Mouse (Mus musculus) spleen, postnatal 14 days (tissue): ENCODE results near the gene Usf2.
"Not testable (repeated sequence)": the region's sequence is repeated elsewhere in the genome, so short reads cannot be mapped to it uniquely, and the experiment has no call there.

Experiments used
- DNase-seq, 2 experiments: peaks; one replicate each; pipeline ENCODE4 v3.0.0; 2021 to 2022; ENCODE audit warnings: low spot score in 2 of 2

The Usf2 gene

DNA sequence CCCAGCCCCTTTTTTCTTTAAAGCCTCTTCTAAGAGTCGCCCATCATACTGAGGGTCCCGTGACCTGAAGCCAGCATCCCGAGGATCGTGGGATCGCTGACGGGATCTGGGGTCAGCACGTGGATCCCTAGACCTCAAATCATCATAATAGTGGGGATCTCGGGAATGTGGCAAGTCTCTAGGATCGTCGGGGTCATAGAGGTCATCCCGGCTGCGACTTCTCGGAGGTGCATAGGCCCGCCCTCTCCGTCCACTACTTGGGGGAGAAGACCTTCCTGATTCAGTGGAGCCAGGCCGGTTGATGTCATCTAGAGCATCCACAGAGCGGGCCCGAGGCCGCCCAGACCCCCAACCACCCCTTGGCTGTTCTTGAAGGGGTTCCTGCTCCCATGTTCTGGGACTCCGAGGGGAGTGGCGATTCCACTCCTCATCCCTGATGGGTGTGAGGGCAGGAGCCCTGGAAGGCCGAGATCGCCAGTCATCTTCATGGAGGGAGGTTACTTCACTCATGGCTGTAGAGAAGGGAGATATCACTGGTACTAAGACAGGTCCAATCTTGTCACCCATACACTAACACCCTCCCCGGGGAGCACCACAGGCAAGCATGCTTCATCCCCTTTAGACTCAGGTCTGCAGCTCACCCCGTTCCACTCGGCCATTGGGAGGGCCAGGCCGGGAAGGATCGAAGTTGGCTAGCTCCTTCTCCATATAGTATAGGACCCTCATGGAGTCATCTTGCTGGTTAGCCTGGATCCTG lies 1.7 kb upstream of the Usf2 start:
- DNase-seq, result no peak

DNA sequence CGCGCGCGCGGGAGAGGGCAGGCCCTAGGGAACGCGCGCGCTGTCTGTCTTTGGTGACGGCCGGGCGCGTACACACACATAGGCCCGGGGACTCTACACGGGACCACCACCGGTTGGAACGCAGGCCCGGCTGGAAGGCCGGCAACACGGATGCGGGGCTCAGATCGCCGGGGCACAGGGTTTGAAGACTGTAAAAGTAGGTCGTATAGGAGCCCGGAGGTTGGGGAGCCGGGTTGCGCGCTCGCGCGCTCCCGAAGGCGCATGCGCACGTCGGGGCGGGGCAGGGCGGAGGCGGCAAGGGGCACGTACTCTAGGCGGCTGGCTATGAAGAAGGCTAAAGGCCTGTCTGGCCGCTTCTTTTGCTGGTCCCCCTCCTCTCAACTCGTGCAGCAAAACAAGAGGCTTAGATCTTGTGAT lies 772 bp upstream of the Usf2 start:
- DNase-seq, result peak; percentile 88 to 89

DNA sequence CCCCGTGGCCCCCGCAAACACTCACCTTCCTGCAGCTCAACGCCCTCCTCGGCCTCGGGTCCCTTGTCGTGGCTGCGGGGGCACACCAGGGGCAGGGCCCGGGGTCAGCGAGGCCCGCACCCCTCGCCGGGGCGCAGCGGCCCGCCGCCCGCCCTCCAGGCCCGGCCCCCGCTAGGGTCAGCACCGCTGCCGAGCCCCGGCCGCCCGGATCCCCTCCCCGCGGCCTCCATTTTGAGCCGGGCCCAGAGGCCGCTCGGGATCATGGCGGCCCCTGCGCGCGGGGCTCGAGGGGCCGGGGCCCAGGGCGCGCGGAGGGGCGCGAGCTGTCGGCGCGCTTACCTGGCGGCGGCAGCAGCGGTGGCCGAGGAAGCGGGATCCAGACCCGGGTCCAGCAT lies 249 bp downstream of the Usf2 start:
- DNase-seq, result peak in 1 of 2 experiments; percentile 25

DNA sequence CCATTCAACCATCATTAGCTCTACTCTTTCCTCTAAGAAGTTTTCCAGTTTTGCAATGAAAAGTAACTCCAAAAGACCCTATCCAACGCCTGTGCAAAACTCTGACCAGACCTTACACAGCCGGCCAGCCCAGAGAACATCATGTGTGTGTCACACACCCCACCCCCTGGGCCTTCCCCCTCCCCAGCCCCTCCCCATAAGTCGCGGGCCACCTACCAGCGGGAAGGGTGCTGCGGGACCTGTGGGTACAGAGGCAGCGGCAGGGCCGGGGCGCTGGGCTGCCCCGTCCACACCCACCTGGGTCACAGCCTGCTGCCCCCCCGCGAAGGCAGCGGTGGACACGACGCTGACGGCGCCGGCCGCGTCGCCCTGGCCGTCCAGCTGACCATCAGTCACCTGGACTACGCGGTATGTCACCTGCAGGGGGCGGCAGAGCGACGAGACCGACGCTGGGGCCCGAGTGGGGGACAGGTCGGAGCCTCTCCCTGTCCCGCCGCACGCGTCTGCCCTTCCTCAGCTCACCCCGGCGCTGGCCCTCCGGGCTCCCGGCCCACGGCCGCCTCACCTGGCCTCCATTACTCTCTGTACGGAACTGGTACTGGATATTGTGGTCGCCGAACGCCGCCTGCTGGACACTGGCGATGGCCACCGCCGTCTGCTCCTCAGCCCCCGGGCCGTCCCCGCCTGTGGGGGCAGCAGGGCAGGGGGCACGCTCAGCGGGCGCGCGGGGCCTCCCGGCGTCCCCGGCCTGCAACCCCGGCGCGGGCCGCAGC lies 833 bp downstream of the Usf2 start:
- DNase-seq, result peak; percentile 79 to 84

DNA sequence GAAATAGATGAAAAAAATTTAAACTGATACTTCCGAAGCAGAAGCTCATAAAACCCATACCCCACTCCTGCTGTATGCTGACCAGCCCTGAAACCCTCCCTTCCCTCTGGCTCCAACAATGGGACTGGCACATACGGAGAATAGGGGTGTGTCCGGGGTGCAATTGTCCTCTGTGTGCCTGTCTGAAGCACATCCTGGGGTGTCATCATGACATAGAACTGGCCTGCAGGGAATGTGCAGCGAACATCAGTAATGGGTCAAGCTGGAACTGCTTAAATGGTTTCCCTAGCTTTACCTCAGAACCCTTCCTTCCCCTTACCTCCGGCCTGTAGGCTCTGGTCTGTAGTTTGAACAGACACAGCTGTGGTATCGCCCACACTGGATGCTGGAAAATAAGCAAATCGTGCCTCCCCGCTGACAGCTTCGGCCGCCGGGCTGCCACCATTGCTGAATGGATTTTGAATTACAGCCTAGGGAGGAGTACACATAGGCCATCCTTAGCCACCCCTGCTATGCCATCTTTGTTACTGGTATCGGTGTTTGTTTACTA lies 1.6 kb downstream of the Usf2 start:
- DNase-seq, result no peak

DNA sequence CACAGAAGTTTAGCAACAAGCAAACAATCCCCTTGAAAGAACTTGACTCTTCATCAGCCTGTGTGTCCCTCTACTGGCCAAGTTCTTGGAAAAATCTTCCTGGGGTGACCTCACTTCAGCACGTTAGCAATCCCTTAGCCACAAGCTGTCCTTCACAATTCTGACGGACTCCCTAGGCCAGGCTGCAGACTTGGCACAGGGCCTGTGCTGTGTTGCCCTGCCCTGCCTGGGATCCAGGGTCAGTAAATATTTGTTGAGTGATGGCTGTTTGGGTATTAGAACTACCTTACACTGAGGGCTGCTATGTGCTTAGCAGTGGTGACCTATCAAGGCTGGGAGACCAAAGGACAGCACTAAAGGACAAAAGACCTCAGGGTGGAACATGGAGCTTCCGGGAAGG lies 2.6 kb downstream of the Usf2 start:
- DNase-seq, result no peak

DNA sequence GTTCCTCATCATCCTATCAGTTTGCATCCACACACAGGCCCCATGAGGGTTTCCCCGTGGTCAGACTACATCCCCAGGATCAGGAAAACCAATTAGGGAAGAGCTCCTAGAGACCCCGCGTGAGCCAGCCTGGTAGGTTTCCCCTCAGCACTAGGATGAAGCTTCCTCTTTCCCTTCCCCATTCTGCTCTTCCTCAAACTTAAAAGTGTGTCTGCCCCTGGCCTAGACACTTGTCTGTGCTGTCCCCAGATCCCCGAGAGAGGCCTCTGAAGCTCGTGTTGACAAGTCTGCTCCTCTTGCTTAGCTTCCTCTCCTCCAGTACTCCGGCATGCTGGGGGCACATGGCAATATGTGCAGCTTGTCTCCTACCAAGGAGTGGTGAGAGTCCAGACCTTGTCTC lies 3.1 kb downstream of the Usf2 start:
- DNase-seq, result no peak

DNA sequence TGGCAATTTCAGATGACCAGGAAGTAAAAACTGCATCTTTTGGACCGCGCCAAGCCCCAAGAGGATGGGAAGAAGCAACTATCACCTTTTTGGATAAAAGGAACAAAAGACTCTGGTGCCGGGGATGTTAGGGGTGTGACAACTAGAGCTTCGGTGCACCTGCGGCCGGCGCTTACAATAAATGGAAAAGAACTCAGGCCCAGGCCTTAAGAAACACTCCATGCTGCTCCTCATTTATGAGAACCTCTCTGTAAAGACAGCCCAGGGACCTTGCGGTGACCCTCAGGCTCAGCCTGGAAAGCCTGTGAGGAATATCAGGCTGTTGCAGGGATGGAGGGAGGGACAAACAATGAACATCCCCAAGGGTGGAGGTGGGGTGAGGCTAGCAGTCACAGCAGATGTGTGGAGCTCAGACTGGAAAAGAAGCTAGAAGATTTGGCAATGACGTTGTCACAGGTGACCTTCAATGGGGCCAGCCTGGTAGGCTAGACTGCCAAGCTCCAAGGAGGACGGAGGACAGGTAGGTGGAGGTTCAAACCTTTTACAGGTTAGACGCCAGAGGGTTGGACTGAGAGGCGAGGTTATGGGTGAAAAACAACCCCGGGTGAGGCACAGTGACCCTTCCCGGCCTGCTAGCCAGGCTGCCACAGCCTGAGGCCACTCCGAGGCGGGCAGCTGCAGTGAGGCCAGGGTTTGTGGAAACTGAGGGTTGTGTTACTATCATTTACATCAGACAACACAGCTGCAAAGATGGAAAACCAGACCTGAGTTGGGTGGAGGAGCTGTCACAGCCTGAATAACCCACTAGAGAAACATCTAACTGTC lies 4.0 kb downstream of the Usf2 start:
- DNase-seq, result no peak

DNA sequence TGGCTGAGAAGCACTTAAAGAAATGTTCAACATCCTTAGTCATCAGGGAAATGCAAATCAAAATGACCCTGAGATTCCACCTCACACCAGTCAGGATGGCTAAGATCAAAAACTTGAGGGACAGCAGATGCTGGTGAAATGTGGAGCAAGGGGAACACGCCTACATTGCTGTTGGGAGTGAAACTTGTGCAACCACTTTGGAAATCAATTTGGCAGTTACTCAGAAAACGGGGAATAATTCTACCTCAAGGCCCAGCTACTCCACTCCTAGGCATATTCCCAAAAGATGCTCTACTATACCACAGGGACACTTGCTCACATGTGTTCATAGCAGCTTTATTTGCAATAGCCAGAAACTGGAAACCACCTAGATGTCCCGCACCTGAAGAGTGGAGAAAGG lies 6.7 kb downstream of the Usf2 start:
- not testable (repeated sequence) for DNase-seq

DNA sequence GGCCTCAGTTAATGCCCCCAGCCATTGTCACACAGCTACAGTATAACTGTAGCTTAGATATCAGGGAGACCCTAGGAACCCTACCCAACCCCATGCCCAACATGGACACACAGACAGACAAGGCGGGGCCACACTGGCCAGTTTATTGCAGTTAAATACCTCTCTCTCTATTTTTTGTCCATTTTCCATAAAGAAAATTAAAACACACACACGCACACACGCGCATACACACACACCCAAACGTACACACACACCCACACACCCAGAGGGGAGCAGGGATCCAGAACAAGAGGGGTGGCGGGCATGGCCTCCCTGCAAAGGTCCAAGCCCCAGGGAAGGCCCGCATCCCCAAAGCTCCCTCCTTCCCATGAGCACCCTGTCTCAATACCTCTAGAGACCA lies 10.7 kb downstream of the Usf2 start:
- DNase-seq, result no peak

DNA sequence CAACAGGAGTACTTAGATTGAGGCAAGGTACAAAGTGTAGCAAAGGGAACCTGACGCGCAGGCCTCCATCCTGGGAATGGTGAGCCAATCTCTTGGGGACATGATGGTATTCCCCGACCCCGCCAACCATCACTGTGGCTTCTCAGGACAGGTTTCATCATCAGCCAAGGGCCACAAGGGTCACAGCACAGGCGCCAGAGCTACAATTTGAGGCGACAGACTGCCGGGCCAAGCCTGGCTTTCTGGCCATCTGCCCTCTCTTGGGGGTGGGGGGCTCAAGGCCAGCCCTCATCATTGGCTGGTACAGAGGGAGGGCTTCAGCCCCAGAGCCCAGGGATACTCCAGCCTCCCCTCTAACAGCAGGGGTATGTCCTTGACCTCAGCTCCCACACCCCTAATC lies 11.1 kb downstream of the Usf2 start:
- DNase-seq, result not testable (repeated sequence)

DNA sequence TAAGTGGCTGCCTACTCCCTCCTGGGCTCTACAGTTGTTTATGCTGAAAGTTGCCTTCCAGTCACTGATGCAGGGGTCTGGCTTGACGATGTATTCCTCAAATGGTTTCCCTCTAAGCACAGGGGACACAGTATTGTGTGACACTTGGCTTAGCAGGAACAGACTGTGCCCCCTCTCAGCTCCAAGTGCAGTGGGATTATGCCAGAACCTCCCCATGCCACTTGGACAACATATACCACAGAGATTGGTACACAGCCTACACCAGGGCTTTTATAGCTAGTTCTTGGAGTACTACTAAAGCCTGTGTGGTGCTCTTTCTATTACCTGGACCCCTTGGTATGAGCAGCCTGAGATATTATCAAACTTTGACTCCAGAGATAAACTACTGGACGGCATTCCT lies 11.9 kb downstream of the Usf2 start:
- DNase-seq, result not testable (repeated sequence)

DNA sequence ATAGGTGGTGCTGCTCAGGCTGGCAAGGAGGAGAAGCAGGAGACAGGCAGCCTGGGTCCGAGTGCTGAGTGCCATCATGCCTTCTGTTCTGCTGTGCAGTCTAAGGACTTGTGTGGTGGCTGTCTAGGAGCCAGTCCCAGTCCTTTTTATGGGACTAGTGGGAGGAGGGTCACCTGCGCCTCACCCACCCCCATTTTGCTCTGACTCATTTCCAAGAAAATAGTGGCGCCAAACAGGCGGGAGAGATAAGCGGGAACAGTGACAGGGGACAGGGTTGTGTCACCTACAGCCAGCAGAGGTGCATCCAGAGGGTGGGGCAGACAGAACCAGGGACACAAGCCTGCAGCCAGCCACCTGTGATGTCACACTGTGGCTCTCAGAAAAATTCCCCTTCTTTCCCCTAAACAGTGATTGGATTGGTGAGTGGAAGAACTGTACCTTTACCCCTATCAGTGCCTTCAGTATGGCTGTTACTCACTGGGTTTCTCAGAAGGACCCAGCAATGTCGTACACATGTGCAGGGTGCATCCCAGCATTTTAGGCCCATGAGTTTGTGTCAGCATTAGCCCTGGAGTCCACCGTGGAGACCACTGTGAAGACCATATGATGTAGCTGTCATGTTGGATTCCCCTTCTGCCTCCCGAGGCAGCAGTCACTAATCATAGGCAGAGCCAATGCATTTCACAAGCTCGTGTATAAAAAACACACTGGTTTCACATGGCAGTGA lies 12.5 kb downstream of the Usf2 start, which contains the start of gene Hamp:
Gene Hamp, minus strand, starts transcription at position 124 of the 727 bp plus-strand sequence.
- DNase-seq, result no peak

DNA sequence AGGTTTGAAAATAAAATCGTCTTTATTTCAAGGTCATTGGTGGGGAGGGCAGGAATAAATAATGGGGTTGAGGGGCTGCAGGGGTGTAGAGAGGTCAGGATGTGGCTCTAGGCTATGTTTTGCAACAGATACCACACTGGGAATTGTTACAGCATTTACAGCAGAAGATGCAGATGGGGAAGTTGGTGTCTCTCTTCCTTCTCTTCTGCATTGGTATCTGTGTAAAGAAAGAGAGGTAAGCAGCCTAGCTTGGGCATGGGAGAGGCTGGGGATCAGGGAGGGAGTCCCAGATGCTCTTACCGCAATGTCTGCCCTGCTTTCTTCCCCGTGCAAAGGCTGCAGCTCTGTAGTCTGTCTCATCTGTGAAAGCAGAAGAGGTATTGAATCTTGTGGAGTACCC lies 14.2 kb downstream of the Usf2 start:
- not testable (repeated sequence) for DNase-seq

DNA sequence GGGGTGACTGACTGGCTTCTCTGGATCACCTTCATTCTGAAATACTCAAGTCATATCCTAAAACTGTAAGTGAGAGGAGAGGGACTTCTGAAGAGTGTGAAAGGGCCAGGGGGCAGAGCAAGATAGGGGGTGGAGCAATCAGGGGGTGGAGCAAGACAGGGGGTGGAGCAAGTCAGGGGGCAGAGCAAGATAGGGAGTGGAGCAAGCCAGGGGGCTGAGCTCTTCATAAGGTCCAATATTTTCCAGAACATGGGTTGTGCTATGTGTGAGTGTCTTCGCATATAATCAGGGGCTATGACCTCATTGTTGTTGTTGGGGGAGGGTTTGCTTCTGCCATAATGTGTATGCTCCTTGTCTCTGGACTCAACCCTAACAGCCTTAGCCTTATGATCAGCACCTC lies 16.5 kb downstream of the Usf2 start:
- DNase-seq, result not testable (repeated sequence)

DNA sequence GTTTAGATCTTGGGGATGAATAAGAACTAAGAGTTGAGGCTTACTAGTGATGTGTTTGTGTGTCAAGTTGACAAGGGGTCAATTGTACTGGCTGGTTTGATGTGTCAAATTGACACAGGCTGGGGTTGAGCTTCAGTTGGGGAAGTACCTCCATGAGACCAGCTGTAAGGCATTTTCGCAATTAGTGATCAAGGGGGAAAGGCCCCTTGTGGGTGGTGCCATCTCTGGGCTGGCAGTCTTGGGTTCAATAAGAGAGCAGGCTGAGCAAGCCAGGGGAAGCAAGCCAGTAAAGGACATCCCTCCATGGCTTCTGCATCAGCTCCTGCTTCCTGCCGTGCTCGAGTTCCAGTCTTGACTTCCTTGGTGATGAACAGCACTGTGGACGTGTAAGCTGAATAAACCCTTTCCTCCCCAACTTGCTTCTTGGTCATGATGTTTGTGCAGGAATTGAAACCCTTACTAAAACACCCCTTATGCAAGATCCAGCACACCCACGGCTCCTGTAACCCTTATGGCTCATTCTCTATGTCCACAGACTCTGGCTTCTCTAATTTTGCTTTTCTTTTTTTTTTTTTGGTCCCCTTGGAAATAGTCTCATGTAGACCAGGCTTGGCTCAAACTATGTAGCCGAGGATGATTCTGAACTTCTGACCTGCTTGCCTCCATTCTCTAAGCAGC lies 21.0 kb downstream of the Usf2 start:
- not testable (repeated sequence) for DNase-seq

DNA sequence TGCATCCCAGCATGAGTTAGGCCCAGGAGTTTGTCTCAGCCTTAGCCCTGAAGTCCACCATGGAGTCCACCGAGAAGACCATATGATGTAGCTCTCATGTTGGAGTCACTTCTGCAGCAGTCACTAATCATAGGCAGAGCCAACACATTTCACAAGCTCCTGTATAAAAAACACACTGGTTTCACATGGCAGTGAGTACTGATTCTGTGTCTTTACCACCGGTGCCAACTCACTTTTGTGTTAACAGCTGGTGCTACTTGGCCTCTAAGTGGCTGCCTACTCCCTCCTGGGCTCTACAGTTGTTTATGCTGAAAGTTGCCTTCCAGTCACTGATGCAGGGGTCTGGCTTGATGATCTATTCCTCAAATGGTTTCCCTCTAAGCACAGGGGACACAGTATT lies 32.0 kb downstream of the Usf2 start, which contains the start of gene Hamp2:
Gene Hamp2, minus strand, starts transcription at position 101 of the 400 bp plus-strand sequence.
- DNase-seq, result not testable (repeated sequence)

DNA sequence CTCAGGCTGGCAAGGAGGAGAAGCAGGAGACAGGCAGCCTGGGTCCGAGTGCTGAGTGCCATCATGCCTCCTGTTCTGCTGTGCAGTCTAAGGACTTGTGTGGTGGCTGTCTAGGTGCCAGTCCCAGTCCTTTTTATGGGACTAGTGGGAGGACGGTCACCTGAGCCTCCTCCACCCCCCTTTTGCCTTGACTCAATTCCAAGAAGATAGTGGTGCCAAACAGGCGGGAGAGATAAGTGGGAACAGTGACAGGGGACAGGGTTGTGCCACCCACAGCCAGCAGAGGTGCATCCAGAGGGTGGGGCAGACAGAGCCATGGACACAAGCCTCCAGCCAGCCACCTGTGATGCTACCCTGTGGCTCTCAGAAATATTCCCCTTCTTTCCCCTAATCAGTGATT lies 32.5 kb downstream of the Usf2 start:
- DNase-seq, result no peak

DNA sequence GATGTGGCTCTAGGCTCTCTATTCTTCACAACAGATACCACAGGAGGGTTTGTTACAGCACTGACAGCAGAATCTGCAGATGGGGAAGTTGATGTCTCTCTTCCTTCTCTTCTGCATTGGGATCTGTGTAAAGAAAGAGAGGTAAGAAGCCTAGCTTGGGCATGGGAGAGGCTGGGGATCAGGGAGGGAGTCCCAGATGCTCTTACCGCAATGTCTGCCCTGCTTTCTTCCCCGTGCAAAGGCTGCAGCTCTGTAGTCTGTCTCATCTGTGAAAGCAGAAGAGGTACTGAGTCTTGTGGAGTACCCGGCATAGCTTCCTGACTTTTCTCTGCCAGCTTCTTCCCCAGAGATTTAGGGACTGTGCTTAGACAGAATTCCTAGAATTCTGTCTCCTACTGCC lies 34.1 kb downstream of the Usf2 start:
- DNase-seq, result not testable (repeated sequence)

DNA sequence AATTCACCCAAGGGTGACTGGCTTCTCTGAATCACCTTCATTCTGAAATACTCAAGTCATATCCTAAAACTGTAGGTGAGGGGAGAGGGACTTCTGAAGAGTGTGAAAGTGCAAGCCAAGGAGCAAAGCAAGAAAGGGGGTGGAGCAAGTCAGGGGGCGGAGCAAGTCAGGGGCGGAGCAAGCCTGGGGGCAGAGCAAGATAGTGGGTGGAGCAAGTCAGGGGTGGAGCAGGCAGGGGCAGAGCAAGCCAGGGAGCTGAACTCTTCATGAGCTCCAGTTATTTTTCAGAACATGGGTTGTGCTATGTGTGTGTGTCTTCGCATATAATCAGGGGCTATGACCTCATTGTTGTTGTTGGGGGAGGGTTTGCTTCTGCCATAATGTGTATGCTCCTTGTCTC lies 36.4 kb downstream of the Usf2 start:
- DNase-seq, result peak in 1 of 2 experiments; percentile 19

DNA sequence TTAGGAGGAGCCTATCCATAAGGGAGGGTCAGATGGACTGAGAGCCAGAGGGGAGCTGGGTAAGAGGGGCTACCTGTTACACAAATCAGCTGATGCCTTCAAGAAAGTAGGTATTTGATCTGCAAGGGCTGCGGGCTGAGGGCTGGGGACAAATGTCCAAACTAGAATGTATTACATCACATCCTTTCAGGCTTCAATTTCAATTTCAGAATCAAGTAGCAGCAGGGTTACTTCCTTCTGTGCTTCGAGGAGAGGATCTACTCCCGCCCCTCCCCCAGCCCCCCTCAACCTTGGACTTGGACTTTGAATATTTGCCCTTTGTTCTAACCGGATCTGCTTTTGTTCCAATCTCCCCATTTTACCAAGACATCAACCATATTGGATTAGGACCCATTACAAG lies 39.4 kb downstream of the Usf2 start:
- DNase-seq, result no peak
